Mouse (Mus musculus) brain, embryonic 14.5 days (tissue): ENCODE data around the gene Slc5a11.

Experiments
- CTCF ChIP-seq: fragments of 200-500 bp; IDR thresholded peaks from 2 replicates; pipeline ENCODE4 v1.5.1; 2012; ENCODE audit warnings: inconsistent platforms, mild to moderate bottlenecking, moderate library complexity, borderline replicate concordance; ENCODE audit not compliant: insufficient read depth, insufficient read length; ENCODE audit errors: extremely low read depth
- POLR2A ChIP-seq: fragments of 200-500 bp; IDR thresholded peaks from 2 replicates; pipeline ENCODE4 v1.6.1; 2012; ENCODE audit warnings: mild to moderate bottlenecking, inconsistent platforms, borderline replicate concordance; ENCODE audit not compliant: poor library complexity, insufficient read depth, insufficient read length, severe bottlenecking; ENCODE audit errors: extremely low read depth

DNA sequence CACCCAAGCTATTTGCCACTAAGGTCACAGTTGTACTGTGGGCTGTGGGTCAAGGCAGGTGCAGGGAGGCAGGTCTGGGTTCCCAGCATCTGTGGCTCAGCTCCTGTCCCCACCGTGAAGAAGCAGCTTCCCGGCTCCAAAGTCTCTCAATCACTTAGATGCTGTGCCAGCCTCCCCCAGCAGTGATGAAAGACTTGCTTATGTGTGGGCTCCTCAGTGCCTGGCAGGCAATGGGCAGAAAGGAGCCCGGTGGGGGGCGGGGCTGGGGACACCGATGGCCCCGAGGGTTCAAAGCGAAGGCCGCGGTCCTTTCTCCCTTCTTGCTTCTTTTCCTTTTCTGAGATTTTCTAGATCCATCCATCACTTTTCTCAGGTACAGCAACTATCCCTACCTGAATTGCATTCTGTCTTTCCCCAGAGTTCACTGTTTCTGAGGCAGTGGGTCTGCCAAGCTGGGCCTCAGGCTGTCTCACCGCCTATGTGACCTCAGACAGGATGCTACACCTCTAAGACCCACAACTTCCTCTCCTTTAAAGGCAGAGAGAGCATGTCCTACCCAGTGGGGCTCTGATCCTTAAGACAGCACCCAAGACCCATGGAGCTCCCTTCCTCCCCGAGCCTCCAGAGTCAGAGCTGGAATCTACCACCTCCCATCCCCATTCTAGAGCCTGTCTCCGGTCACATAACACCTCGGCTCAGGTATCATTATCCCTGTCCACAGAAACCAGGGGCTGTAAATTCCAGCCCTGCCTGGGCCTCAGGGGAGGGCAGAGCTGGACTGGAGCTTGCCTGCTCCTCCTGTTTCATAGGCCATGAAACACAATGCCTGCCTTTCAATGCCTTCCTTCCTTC is 5.4 kb downstream of the Slc5a11 start:
- TF ChIP-seq POLR2A (no peak), CTCF (no peak)
